Mouse (Mus musculus) adrenal gland (tissue): ENCODE measurements at regions not wholly inside any gene's neighbourhood (a gene's known extent, or its start where the extent isn't known, plus 50 kb on each side); places are given as distances from the start of the nearest gene placed in this dataset.

Source experiments
- intact Hi-C: fragments of 180-260 bp; cut with DNase I; formaldehyde crosslinking; loops from one replicate; pipeline ENCODE4 v1.15.1; 2025

- intact Hi-C loops: no loop called here
These were observed 262.3 kb upstream of the Eif4g2 start for GRCm38 (mm10) chr7:111345117-111345516.

- intact Hi-C loops: loop anchor here (10.0 kb wide), 1 partner anchor 628 kb away; no protein-coding TSS in a partner anchor
These were observed 254.2 kb upstream of the Eif4g2 start for GRCm38 (mm10) chr7:111337053-111337452.

- intact Hi-C loops: no loop called here
These were observed 240.1 kb upstream of the Eif4g2 start for GRCm38 (mm10) chr7:111322901-111323300.

- intact Hi-C loops: no loop called here
These were observed 237.1 kb upstream of the Eif4g2 start for GRCm38 (mm10) chr7:111319917-111320316.

GRCm38 (mm10) chr7:111316479-111316990 lies 233.7 kb upstream of the Eif4g2 start:
- intact Hi-C loops: no loop called here

- intact Hi-C loops: no loop called here
These were observed 231.1 kb upstream of the Eif4g2 start for GRCm38 (mm10) chr7:111313921-111314320.

GRCm38 (mm10) chr7:111305196-111305595 lies 222.4 kb upstream of the Eif4g2 start:
- intact Hi-C loops: no loop called here

GRCm38 (mm10) chr7:111301791-111302488 lies 219.1 kb upstream of the Eif4g2 start:
- intact Hi-C loops: no loop called here

- intact Hi-C loops: no loop called here
These were observed 214.5 kb upstream of the Eif4g2 start for GRCm38 (mm10) chr7:111297174-111297902.

- intact Hi-C loops: no loop called here
These were observed 200.7 kb upstream of the Eif4g2 start for GRCm38 (mm10) chr7:111283411-111283955.

- intact Hi-C loops: no loop called here
These were observed 199.5 kb upstream of the Eif4g2 start for GRCm38 (mm10) chr7:111282314-111282713.

GRCm38 (mm10) chr7:111277703-111278102 lies 194.9 kb upstream of the Eif4g2 start:
- intact Hi-C loops: no loop called here

GRCm38 (mm10) chr7:111273839-111274238 lies 191.0 kb upstream of the Eif4g2 start:
- intact Hi-C loops: no loop called here

- intact Hi-C loops: no loop called here
These were observed 188.0 kb upstream of the Eif4g2 start for GRCm38 (mm10) chr7:111270874-111271273.

GRCm38 (mm10) chr7:111268197-111268596 lies 185.4 kb upstream of the Eif4g2 start:
- intact Hi-C loops: no loop called here

GRCm38 (mm10) chr7:111263302-111263701 lies 180.5 kb upstream of the Eif4g2 start:
- intact Hi-C loops: no loop called here

GRCm38 (mm10) chr7:111259630-111260574 lies 177.1 kb upstream of the Eif4g2 start:
- intact Hi-C loops: loop anchor here (10.0 kb wide), 1 partner anchor 415 kb away; no protein-coding TSS in a partner anchor

- intact Hi-C loops: loop anchor here (10.0 kb wide), 1 partner anchor 417 kb away; no protein-coding TSS in a partner anchor
These were observed 175.0 kb upstream of the Eif4g2 start for GRCm38 (mm10) chr7:111257842-111258241.

- intact Hi-C loops: loop anchor here (10.0 kb wide), 1 partner anchor 419 kb away; no protein-coding TSS in a partner anchor
These were observed 173.4 kb upstream of the Eif4g2 start for GRCm38 (mm10) chr7:111256199-111256598.

- intact Hi-C loops: loop anchor here (2.0 to 10.0 kb wide), 3 partner anchors 425 to 719 kb away; no protein-coding TSS in a partner anchor
These were observed 166.8 kb upstream of the Eif4g2 start for GRCm38 (mm10) chr7:111249606-111250005.

GRCm38 (mm10) chr7:111245488-111245887 lies 162.7 kb upstream of the Eif4g2 start:
- intact Hi-C loops: loop anchor here (10.0 kb wide), 1 partner anchor 539 kb away; no protein-coding TSS in a partner anchor
